Mouse (Mus musculus) cerebellum, adult 2 months (tissue): ENCODE data around the gene Dppa5a. TPM values are rescaled to one million over a fixed set of nuclear protein-coding genes. Genes with fewer than 3 reads are reported as not detected.
"Not testable (repeated sequence)": the region's sequence is repeated elsewhere in the genome, so short reads cannot be mapped to it uniquely, and the experiment has no call there.

Source experiments
- DNase-seq, 2 experiments: peaks; one replicate each; pipeline ENCODE4 v3.0.0; 2021
- H3K27ac ChIP-seq: fragments of 200-500 bp; 2 replicates; pipeline ENCODE4 v1.5.1; 2012; ENCODE audit warnings: low read length, control low read depth, inconsistent platforms; ENCODE audit not compliant: insufficient read depth
- H3K27me3 ChIP-seq: fragments of 200-500 bp; 2 replicates; pipeline ENCODE4 v1.6.1; 2012; ENCODE audit warnings: inconsistent platforms, mild to moderate bottlenecking, low read length, moderate library complexity; ENCODE audit not compliant: control insufficient read depth, insufficient read depth
- H3K4me1 ChIP-seq: fragments of 200-500 bp; 2 replicates; pipeline ENCODE4 v1.6.1; 2011; ENCODE audit warnings: low read length; ENCODE audit not compliant: control insufficient read depth, insufficient read depth
- H3K4me3 ChIP-seq: fragments of 200-500 bp; replicated peaks from 2 replicates; pipeline ENCODE3; 2011; ENCODE audit warnings: mild to moderate bottlenecking, low read depth, low read length, control low read depth; ENCODE audit not compliant: insufficient read depth
- CTCF ChIP-seq: fragments of 200-500 bp; IDR thresholded peaks from 2 replicates; pipeline ENCODE4 v1.5.1; 2011; ENCODE audit warnings: low read depth, mild to moderate bottlenecking, control low read depth, low read length, moderate library complexity, borderline replicate concordance; ENCODE audit not compliant: insufficient read depth
- POLR2A ChIP-seq: fragments of 200-500 bp; IDR thresholded peaks from 2 replicates; pipeline ENCODE4 v1.6.1; 2011; ENCODE audit warnings: low read length, control low read depth, borderline replicate concordance; ENCODE audit not compliant: insufficient read depth
- whole genome bisulfite sequencing: fragments of 180-500 bp; shearing (Covaris S2); methylation state at CpG from one replicate; pipeline ENCODE4 v1.1.7; 2018; 5-methylcytosine and 5-hydroxymethylcytosine counted together
- polyA plus RNA-seq: library from polyadenylated mRNA; depleted of rRNA; stranded (reverse); fragments of >200 nt; gene quantifications from 2 replicates; pipeline ENCODE4 v1.2.3, GENCODE M21; 2012

Gene Dppa5a
- polyA plus RNA-seq, 1 experiment: 0.41 TPM

DNA sequence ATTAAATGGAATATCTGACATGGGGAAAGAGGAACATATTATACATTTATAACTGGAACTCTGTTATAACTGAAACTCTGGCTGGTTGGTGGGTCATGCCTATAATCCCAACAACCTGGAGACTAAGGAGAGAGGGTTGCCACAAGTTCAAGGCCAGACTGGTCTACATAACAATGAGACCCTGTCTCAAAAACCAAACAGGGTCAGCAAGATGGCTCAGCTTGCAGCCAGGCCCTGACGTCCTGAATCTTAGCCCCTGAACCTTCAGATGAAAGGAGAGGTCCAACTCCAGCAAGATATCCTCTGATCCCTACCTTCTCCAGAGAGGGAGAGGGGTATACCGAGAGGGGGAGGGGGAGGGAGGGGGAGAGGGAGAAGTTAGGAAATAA lies 7.5 kb downstream of the Dppa5a start:
- no peak overlapping the region for H3K4me3 ChIP-seq
- H3K27ac ChIP-seq: no peak overlapping the region
- WGBS: 41% methylated on average over 2 of the region's 2 CpGs
- no peak for DNase-seq
- H3K4me1 ChIP-seq: no peaks in the 10 kb centered on the region
- H3K27me3 ChIP-seq: no peaks in the 10 kb centered on the region
- TF ChIP-seq CTCF: no peak
- TF ChIP-seq POLR2A: no peak

DNA sequence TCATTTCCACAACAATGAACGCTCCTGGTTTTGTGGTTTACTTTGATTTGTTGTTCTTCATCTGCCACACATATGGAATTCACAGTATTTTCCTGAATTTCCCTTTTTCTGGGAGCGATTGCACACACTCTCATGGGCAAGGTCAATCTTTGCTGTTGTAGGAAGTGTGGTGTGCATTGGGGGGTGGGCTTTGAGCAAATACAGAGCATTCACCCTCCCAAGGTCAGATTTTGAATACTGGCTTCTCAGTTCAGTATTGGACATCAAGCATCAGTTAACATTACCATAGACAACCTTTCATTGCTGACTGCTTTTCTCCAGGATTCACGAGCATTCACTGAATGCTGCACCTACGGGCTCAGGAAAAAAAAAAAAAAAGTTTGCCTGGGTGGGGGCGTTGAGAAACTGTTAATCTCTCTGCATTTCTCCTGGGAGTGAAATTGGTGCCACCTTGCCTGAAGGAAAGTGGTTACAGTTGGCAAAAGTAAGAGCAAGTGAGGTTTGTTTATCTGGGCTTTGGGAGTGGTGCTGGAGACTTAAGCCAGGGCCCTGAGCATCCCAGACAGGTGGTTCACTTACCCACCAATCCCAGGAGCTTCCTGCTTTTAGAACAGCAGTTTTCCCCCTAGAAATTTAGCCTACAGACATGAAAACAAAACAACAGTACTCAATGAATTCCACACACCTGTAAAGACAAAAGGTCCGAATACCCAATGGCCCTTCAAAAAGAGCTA lies 8.1 kb downstream of the Dppa5a start:
- no peak for DNase-seq
- H3K27ac ChIP-seq: no peak overlapping the region
- H3K4me3 ChIP-seq: no peak overlapping the region
- H3K4me1 ChIP-seq: no peaks in the 10 kb centered on the region
- no peak for TF ChIP-seq CTCF
- TF ChIP-seq POLR2A: no peak
- WGBS: 80% methylated on average over 6 of the region's 6 CpGs
- H3K27me3 ChIP-seq: no peaks in the 10 kb centered on the region

DNA sequence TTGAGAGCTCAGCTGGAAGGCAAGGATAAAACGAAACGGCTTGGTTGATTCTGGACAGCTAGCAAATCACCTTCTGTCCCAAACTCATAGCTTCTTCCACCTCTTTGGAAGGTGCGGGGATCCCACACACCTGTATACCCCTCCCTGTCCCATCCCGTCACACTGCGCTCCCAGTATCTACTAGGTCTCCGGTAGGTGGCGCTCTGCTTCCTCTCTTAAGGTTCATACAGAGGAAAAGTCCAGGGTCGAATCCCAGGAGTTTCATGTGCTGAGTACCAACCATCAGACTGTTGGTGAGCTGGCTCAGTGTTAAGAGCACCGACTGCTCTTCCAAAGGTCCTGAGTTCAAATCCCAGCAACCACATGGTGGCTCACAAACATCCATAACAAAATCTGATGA lies 9.9 kb downstream of the Dppa5a start:
- WGBS: 12% methylated on average over 9 of the region's 9 CpGs
- DNase-seq: peak; percentile 35 to 39
- peak; percentile 63; the same call in 1 of the 2 replicates for TF ChIP-seq CTCF
- no peak for TF ChIP-seq POLR2A
- Histone ChIP-seq H3K4me3 (no peak overlapping the region), H3K27ac (no peak overlapping the region), H3K4me1 (no peaks in the 10 kb centered on the region), H3K27me3 (no peaks in the 10 kb centered on the region)

DNA sequence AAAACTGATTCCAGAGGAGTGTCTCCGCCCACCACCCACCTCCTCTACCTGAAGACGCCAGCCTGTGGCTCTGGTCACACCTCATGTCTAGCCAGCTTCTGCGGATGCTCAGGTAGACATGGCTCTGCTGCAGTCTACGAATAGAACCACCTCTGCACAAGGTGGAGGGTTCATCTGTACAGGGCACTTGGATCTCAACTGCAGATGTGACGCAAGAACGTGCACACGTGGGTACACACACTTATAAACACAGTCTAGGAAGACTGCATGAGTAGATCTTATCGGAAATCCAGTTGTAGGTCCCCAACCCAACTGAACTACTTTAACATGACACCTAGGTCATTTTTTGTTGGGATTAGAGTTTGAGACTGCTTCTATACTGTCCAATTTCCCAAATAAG lies 12.4 kb downstream of the Dppa5a start, which contains the start of gene Gsta2:
Gene Gsta2, minus strand, starts transcription at position 178 of the 400 bp plus-strand sequence.
- WGBS: 89% methylated on average over 8 of the region's 8 CpGs
- H3K27me3 ChIP-seq: no peaks in the 10 kb centered on the region
- no peak within 1 kb of the TSS for H3K27ac ChIP-seq
- no peak for DNase-seq
- H3K4me1 ChIP-seq: no peaks in the 10 kb centered on the region
- TF ChIP-seq CTCF (no peak), POLR2A (no peak)
- no peak within 1 kb of the TSS for H3K4me3 ChIP-seq

DNA sequence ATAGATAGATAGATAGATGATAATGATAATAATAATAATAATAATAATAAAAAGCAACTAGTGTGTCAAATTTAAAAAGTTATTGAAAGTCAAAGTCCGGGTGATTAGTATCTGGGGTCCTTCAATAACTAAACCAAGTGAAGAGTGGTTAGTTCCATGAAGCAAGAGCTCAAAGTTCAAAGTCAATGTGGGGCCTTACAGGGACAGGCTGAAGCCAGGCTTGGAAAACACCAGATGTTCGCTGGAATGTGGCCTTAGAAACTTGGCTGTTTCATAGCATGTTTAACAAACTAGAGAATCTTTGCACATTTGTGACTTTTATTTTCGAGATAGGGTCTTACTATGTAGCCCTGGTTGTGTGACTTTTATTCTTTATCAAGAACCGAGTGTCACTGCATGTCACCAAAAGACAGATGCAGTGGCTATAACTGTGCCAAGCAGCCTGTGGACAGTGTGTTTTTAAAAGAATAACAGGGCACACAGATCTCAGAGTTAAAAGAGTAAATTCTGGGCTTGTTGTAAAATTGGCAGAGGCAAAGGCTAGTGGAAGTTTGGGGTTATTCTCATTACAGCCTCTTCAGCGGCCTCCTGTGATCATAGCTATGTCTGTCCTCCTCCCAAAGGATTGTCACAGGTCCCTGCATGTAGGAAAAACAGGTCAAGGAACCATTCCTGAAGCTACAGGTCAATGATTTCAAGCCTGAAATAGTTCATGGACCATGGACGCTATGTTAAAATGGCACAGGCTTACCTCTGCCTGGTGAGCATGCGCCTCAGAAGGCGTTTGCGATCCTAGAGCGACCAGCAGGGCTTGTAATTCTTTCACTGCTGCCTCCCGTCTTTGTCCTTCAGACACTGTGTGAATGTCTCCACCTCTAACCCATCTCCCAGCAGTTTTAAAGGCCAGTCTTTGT lies 13.1 kb downstream of the Dppa5a start:
- TF ChIP-seq CTCF: no peak
- TF ChIP-seq POLR2A: no peak
- 76% methylated on average over 11 of the region's 11 CpGs for WGBS

DNA sequence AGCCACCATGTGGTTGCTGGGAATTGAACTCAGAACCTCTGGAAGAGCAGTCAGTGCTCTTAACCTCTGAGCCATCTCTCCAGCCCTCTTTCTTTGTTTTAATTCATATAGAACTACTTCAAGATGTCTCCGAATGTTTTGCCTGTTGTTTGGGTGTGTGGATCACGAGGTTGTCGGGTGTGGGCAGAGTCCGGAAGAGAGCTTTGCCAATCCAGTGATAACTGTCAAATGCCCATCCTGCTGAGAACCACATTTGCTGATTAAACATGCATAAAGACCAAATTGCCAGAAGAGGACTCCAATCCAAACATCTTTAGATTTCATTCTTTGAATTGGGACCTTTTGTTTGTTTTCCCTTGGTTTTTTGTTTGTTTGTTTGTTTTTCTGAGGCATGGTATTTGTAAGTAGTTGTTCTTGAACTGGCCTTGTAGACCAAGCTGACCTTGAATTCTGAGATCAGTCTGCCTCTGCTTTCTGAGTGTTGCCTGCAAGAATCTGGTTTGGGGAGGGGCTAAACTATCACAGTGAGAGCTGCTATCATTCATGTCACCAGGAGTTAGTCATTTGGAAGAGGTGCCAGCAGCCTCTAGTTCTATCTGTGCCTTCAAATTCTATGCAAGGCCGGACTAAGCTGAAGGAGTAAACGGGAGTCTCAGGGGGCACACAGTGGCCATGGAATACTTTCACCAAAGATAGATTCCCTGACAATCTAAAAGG lies 16.3 kb downstream of the Dppa5a start:
- H3K4me3 ChIP-seq: no peak overlapping the region
- H3K4me1 ChIP-seq: no peaks in the 10 kb centered on the region
- 66% methylated on average over 6 of the region's 6 CpGs for WGBS
- no peaks in the 10 kb centered on the region for H3K27me3 ChIP-seq
- H3K27ac ChIP-seq: no peak overlapping the region
- TF ChIP-seq CTCF (no peak), POLR2A (no peak)
- no peak for DNase-seq

More for the DNA sequence above, 13.1 kb downstream of the Dppa5a start:
- Histone ChIP-seq H3K27ac (no peak overlapping the region), H3K27me3 (no peaks in the 10 kb centered on the region), H3K4me1 (no peaks in the 10 kb centered on the region), H3K4me3 (no peak overlapping the region)
- no peak for DNase-seq

DNA sequence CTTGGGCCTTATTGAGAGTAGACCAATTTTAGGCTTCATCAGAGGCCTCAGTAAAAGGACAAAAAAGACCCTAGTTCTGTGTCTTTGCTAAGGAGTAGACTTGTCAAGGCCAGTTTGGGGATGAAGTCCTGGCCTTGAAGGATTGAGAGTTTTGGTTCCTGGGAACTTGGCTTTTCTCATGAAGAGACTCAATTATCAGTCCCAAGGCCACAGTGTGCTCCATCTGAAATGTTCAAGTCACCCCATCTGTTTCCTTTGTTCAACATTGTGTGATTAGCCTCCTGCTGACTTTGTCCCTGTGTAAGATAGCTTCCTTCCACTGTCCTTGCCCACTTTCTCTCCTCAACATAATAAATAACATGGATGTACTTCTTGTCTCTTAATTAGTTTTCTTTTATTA lies 18.0 kb downstream of the Dppa5a start:
- H3K27me3 ChIP-seq, DNase-seq, H3K4me3 ChIP-seq, H3K4me1 ChIP-seq, H3K27ac ChIP-seq: not testable (repeated sequence)

DNA sequence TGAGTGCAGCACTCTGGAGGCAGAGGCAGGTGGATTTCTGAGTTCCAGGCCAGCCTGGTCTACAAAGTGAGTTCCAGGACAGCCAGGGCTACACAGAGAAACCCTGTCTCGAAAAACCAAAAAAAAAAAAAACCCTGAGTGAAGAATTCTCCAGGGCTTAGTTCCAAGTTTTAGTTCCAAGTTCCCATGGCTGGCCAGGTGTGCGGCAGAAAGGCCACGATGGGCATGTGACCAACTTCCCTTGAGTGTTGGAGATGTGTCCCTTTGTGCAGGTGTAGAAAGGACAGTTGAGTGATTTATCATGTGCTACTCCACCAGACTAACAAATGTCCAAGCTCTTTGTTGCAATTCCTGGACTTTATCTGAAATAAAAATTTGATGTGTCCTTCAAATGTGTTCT lies 18.8 kb downstream of the Dppa5a start:
- not testable (repeated sequence) for H3K4me3 ChIP-seq, H3K27me3 ChIP-seq, DNase-seq, H3K27ac ChIP-seq, H3K4me1 ChIP-seq
- whole genome bisulfite sequencing: 57% methylated on average over 3 of the region's 3 CpGs

DNA sequence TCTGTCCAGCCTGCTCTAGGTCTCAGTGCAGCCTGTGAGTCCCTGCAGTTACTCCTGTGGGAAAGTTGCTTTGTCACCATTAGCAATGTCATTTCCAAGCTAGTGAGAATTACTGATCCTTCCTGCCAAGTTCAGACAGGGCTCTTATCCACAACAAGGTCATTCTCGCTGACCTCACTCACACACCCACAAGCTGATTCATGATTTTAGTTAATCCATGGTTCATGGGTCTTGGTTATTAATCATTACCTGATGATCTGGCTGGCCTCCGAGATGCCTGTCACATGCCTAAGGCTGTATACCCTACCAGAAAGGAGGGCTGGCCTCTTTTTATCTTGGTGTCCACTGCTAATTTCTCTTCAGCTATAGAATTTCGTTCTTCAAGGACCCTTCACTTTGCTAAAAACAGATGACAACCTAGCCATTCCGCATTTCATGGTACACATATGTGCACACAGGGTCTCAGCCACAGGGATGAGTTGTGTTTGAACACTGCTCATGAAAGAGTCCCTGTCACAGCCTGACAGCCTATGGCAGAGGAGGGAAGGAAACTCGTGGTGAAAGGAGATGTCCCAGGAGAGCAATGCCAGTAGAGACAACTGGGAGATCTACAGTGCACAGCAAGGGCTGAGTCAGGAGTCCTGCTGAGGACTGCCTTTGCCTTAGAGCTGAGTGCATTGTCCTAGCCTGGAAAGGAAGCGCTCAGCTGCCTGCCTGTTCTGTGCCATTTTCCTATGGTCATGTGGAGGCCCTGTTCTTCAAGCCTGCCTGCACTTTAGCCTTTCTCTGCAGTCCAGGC lies 19.6 kb downstream of the Dppa5a start:
- DNase-seq, H3K27ac ChIP-seq, H3K4me3 ChIP-seq, H3K4me1 ChIP-seq, H3K27me3 ChIP-seq: not testable (repeated sequence)
- WGBS: 69% methylated on average over 6 of the region's 6 CpGs
